Mouse (Mus musculus) kidney, postnatal 36 days (tissue): ENCODE measurements at regions not wholly inside any gene's neighbourhood (a gene's known extent, or its start where the extent isn't known, plus 50 kb on each side); places are given as distances from the start of the nearest gene placed in this dataset.

ENCODE experiments used
- DNase-seq, 2 experiments: peaks; one replicate each; pipeline ENCODE4 v3.0.0; 2021 to 2022; ENCODE audit warnings: mixed read lengths in 2 of 2

DNA sequence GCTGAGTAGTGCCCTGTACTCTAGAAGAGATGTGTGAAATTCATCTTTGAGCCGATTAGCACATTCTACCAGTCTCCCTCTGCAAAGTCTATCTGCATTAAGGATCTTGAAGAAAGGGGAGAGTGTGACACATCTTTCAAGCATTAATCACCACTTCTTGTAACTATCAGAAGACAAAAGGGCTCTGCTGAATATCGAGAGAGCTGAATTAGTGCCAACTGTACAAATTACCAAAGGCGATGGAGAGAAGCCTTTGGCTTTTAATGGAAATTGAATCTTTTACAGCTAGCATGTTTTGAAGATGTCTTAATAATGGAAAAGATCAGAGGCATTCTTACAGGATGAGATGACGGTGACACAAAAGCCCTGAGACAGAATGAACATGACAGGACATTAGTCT is 97.2 kb upstream of the Pam start:
- DNase-seq, result no peak

DNA sequence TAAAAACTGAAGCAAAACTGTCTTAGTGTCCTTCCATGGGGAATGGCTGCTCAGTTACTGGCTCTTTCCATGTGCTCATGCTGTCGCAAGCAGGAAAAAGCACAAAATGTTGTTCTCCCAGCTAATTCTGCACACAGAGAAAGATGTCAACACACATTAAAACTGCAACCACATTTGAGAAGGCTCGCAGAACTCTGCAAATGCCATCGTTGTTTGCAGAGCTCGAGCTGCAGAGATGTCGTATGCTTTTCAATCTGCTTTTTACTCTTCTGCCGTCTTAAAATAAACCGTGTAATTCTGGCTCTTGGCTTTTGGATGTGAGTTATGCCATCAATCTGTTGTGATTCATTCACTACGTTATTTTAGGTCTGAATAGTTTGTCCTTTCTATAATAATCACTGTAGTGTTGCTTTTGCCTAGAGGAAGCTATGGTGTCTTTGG is 96.6 kb upstream of the Pam start:
- no peak for DNase-seq

DNA sequence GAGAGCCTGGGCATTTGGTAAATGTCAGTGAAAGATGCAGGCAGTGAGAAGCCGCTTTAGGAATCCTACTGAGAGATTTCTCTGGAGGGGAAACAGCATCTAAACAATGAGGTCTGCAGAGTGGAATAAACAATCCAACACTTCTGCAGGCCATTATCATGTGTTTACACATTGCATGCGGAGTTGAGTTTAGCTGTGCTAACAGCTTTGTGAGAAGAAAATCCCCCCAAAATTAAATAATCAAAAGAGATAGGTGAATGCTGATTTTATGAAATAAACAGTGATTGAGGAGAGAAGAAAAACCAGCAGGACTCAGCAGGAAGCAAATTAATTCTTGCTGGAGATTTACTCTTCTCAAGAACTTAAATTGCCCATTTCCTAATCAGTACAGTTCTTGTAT is 95.9 kb upstream of the Pam start:
- no peak for DNase-seq

DNA sequence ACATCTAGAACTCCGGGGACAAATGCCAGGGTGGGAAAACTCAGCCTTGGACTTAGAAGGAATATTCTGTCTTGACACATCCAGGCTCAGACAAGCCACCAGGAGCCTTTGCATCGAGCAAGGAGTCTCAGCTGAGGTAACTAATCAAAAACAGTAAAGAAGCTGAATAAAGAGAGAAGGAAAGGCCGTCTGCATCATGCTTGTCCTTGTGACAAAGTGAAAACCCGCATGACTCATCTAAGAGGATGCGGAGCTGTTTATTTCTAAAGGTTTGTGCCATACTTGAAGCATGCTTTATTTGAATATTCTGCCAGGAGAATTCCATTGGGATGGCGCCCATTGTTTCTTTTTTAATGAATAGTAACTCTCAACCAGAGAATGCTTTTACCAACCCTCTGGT is 95.3 kb upstream of the Pam start:
- DNase-seq, result no peak

DNA sequence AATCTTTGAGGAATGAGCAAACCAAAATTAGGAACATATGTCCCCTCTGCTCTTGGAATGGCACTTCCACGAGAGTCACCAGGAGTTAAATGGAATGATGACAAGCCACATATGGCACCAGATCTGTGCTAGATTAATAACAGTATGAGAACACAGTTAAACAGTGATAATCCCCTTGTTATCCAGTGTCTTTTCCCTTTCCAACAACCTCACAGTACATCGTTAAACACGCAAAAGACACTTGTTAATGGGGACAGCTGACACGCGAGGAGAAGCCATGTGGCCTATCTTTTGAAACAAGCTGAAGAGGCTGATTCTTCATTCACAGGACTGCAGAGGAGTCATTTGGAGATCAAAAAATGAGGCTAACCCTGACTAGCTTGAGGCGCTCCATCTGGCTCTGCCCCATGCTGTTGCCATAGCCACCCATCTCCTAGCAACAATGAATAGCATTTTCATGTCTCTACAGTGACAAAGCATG is 94.6 kb upstream of the Pam start:
- DNase-seq, result no peak

DNA sequence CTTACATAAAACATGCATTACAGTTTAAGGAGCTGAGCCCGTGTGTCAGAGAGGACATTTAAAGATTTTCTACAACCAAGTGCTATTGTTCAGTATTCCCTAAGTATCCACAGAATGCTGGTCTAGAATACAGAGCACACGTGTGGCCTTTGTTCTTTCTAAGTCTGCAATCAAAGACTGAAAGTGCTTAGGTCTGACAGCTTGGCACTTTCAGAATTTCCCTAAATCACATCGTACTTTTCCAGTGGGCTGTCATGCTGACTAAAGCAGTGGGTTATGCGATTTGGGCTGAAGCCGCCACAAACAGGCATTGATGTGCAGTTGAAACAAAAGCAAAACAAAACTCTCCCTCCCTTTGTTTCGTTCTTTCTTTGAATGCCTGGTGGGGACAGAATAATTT is 84.9 kb upstream of the Pam start:
- DNase-seq, result no peak

DNA sequence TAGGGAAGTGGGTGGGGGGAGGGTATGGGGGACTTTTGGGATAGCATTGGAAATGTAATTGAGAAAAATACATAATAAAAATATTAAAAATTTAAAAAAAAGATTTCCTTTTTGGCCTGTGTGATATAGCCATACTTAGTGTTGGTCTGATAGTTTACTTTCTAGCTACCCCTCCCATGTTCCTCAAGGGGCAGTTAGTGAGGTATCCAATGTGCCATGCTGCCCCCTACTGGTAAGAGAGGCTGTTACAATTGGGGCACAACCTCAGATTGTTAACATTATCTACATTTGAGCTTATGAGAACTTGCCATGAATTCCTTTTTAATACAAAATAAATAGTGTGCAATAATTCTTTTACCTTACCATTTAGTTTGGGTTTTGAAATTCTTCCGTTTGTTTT is 83.6 kb upstream of the Pam start:
- peak; percentile 48 to 80 for DNase-seq

DNA sequence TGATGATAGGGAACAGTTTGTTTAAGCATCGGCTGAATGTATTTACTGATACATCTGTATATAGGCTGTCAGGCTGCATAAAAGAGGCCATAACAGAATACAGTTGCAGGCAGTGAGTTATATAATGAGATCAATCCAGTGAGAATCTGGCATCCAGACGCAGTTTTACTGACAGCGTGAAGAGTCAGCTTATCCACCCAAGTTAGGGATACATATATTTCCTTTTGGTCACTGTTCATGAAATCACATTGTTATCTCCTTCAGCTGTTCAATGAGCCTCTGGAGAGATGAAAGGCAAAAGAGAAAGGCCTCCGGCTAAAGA is 79.3 kb upstream of the Pam start:
- DNase-seq, result no peak

DNA sequence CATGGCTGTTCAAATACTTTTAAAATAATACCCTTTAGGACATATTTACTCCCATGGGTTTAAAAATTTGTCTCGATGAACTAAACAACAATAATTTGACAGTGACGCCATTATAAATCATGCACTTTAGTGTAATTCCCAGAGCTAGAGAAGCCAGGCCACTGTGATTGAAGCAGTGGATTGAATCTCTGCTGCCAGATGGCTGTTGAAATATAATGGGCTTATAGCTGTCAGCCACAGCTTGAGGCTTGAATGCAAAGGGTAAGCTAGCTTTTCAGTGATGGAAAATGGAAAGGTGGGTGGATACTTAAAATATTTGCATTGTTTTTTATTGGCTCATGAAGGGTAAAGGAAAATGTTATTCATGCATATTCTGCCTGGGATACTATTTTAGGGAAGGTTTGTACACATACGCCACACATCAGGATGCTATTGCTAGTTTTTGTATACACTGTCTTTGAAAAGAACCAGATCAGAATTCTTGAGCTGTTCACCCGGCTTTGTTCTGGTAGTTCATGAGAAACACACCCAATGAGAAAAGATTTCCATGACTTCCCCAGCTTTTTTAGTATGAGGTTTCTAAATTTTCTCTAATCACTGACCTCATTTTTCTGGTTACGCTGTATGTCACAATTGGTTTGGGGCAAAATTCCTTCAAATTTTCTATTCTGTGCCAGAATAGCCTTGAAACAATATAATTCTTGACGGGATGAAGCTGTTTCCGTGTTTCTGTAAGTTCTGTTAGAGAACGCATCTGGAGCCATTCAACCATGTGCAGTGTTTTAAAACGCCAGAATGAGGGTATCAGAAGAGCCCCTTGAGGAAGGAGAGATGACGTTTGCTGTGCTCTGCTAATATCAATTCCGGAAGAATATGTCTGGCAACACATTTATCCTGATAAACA is 78.7 kb upstream of the Pam start:
- no peak for DNase-seq

DNA sequence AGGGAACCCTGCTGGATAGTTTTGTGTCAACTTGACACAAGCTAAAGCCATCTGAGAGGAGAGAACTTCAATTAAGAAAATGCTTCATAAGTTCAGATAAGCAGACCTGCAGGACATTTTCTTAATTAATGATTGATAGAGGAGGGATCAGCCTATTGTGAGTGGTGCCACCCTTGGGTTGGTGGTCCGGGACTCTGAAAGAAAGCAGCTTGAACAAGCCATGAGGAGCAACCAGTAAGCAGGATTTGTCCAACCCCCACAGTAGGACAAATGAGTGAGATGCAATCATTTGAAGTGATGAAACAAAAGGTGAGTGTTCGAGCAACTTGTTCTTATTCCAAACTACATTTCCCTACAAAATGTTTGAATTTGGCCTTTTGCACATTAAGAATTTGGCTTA is 78.0 kb upstream of the Pam start:
- DNase-seq, result no peak

DNA sequence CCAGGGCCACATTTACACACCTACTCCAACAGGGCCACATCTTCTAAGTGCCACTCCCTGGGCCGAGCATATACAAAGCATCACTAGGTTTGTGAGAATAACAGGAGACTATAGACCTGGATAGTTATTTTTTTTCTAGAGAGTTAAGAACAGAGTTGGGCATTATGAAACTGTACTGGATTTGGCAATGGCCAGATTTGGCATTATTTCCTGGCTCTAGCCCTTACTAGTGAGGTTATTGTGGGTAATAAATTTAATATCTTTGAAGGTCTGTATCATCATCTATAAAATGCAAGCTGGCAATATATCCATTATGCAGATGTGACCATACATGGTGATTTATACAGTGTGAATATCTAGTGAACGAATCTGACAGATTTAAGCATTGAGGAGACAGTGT is 75.8 kb upstream of the Pam start:
- no peak for DNase-seq

DNA sequence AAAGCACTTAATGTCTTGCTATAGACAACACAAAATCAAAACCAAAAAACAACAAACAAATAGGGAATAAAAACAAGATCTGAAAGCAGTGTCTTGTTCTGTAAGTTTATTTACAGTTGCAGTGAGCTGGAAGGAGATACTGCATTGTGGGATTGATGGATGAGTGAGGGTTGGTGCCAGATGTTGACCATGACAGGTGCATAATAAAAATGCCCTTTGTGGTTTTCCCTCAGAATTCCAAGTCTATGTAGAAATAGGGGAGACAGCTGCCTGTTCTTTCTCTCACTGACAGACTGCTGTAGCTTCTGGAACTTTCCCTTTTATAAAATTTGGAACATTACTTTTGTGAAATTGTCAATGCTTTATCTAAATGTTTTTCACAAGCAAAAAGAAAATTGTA is 73.9 kb upstream of the Pam start:
- DNase-seq, result no peak

DNA sequence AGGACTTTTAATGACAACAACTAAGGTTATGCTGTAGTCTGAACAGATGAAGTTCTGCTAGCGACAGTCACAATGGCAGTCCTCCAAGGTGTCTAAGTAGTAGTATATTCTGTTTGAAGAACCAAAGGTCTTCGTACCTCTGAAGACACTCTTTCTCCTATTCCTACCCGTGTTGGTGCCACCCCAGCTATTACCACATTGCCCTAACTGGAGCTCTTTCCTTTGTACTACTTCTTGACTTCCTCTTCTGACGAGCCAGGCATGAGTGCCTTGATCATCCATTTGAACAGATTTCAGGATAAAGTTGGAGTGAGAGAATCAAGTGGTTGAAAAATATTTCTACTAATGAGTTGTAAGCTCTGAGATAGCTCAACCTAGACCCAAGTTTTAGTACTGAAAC is 72.4 kb upstream of the Pam start:
- DNase-seq, result no peak

DNA sequence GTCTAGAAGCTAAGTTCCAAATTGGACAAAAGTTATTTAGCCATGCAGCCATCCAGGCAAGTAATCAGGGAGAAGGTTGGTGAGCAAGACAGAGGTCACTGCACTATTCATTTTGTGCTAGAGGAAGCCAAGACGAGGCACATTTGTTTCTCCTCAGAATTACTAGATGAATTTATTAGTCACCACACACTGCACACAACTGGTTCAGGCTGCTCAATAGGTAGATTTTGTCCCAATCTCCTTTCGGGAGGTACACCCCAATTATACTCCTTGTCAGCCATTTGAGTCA is 67.1 kb upstream of the Pam start:
- no peak for DNase-seq

DNA sequence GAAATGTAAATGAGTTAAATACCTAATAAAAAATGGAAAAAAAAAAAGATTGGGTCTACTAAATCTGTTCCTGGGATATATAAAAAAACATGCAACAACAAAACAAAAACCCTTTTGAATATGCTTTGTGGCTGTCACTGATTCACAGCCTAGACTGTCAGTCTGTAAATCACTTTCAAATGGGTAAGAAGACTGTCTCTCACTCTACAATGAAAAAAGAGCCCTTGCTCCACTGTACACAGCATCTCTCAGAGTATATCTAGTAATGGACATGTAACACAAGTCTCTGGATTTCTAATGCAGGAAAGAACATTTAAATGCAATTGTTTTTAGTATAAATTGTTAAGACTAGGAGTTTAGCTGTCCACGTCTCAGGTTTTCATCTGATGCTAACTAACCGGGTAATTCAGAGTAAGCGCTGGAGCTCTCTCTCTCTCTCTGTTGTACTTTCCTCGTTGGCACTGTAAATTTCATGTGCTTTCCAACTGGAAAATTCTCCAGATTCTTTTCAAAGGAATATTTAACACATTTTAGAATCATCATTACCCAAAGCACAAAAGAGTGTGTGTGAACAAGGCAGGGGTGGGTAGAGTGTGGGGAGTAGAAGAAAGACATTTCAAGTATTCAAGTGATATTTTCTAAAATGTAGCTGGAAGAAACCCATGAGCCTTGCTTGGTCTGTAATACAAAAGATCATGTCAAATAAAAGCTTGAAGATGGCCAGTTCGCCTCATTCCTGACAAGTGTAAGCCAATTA is 66.6 kb upstream of the Pam start:
- no peak for DNase-seq

DNA sequence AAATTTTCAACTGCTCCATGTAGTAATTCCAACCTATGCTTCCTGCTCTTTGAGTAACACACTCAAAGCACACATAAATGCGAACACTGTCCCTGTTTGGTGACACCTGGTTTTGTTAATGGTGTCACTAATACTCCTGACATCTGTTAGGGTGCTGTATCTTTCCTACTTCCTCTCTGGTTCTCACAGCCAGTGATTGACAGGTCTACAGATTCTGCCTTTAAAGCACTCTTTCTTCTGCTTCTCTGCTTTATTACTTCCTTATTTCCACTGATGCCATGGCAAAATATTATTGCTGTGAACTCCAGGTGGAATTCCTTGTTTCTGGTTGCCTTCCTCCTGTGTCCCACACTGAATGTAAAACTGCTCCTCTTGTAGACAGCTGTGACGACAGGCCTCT is 63.5 kb upstream of the Pam start:
- no peak for DNase-seq

DNA sequence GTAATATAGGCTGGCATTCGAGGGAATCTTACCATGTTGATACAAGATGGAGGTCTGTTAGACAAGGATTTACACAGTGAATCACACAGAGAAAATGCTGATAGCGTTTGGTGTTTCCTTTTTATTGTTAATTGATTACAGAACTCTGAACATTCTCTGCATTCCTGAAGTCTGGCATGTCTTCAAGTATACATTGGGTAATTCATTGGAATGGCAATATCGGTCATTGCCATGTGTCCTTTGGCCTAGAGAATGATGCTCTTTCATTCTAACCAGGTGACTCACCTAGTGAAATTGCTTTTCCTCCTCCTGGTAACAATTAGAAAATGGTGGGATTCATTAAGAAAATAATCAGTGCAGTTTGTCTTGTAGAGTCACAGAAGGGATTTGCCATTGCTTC is 51.9 kb upstream of the Pam start:
- DNase-seq, result no peak
